Mouse (Mus musculus) kidney, postnatal 25 days (tissue): ENCODE results near the gene Cytip.
A peak's percentile ranks its signal among the peaks of the same experiment; 100 is the strongest.
"Not testable (repeated sequence)": the region's sequence is repeated elsewhere in the genome, so short reads cannot be mapped to it uniquely, and the experiment has no call there.

Source experiments
- DNase-seq, 2 experiments: peaks; one replicate each; pipeline ENCODE4 v3.0.0; 2021; ENCODE audit warnings: mixed read lengths in 2 of 2

Gene Cytip

DNA sequence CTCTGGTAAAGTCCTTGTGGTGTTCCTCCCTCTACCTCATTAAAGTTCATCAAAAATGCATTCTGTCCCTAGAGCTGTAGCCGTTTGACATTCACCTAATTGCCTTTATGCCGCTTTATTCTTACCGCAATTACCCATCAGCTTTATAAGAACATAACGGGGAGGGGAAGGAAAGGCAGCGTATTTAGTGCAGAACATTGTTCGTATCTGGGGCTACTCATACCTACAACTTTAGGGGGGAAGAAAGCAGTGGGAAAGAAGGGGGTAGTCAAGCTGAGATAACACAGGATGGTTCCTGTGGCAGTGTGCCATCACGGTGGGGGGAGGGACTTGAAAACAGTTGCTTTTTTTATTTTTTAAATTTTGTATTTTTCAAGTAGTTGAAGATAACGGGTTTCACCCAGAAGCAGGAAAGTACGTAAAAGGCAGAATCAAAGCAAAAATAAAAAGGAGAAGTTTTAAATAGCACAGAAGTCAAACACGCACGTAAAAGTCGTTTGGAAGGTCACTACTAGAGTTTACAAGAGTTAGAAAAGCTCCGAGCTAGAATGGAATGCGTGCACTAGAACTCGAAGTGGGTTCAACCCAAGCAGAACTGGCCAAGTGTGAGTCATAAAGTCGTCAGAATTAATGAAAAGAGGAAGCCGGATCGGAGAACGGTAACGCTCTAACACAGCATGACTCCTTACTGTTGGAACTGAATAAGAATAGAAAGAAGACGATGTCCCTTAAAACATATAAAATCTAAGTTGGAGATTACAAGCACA, 34.6 kb downstream of the Cytip start:
- peak in 1 of 2 experiments; percentile 48 for DNase-seq

DNA sequence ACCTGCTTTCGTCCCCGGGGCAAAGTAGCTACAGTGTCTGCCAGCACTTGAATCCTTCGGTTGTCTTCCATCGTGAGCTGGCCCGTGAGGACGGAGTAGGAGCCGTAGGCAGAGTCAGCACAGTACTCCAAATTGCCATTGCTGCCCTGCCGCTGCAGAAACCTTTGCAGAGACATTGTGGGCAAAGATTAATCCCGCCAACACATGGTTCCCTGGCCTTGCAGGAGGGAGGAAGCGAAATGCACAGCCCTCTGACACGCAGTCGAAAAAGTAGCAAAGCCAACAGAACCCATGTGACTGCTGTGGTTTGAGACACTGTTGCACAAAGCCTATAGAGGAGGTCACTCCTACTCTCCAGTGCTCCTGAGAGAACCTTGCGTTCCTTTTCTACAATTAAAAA, 35.5 kb downstream of the Cytip start:
- DNase-seq = peak in 1 of 2 experiments; percentile 51

DNA sequence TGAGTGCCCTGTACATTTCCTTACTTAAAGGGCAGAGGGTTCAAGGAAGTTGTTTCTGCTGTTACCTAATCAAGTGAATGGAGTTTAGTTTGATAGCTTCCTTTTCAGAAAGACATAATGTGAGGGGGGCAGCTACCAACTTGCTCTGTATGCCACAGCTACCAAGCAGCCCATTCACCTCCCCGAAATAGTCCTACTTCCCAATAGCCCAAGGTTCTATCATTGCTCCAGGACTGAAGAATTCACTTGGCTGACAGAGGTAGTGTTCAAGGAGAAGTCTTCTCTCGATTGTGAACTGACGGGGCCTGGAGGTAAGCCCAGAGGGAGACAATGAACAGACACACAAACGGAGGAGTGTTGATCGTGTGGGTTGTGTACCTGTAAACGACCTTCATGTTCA, 36.2 kb downstream of the Cytip start:
- no peak for DNase-seq

DNA sequence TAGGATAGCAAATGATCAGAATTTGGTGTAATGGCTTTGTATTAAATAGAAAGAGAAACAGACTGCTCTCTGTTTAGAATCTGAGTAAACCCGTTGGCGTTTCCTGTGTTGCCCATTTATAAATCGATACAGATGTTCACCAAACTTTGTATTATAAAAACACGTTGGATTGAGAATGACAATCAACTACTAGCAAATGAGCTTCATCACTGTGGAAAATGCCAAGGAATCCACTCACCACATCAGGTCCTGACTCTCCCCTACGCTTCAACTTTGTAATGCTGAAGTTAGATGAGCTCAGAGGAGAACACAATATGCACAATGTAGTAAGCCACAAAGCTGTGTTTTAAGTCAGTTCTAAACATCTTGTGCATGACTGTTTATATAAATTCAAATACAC, 36.8 kb downstream of the Cytip start:
- DNase-seq = no peak

DNA sequence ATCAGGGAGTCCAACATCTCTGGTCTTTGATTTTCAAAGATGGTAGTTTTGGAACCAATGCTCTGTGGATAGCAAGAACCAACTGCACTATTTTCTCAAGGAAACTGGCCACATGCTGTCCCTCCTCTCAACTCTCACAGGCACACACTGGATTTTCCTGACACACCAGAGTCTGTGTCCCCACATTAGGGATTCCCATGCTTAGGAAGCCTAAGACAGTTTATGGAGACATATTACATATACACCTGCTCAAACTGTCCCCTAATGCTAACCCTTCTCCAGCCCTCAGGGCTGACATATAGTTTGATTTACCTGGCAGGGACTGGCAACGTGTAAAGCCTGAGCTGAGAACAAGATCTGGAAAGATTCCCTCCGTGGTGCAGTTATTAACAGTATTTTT, 37.2 kb downstream of the Cytip start:
- DNase-seq = no peak

DNA sequence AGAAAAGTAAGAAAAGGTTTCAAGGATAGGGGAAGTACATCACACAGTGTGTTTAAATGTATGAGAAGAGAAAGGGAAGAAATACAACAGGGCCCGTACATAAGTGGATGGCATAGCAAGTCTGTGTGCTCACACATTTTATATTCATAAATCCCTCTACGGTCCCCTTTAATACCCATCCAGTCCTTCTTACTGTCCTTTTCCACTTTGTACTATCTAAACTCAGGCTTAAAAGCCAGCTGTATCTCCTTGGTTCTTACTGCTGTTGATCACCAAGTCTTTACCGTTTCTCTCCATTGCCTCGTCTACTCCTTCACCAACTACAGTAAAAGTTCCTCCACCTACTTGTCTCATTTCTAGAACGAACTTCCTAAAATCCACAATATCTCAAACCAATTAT, 37.9 kb downstream of the Cytip start:
- no peak for DNase-seq

DNA sequence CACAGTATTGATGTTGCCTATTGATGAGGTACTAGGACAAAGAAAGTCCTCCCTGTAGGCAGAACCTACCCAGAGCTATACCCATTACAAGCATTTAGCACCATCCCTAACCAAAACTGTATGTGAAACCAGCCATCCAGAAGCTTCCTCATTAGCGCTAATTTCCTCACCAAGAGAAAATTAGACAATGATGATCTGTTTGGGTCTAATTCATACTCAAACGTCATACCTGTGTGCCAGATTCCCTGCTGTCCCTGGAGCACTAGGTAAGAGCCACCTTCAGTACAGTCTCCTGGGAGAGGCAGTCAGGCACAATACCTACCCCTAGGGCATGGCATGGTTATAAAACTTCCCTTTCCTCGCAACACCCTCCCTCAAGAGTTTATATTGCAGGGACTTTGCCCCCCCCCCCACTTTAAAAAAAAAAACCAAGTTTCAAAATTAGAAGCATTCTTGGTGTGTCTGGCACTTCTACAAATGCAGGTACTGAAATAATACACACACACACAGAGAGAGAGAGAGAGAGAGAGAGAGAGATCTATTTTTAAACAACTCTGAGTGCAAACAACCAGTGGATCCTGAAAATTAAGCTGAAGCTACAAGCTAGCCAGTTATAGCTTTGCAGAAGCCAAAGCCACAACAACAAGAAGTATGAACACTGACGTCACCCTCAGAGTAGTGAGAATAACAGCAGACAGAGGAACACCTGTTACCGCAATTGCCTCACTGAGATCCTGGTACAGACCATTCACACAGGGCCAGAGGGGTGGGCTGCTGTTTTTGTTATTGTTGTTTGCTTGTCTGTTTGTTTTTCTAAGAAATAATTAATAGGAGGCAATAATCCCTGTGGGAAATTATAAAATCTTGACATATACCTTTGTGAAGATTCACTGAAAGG, 38.6 kb downstream of the Cytip start:
- DNase-seq = peak in 1 of 2 experiments; percentile 46

DNA sequence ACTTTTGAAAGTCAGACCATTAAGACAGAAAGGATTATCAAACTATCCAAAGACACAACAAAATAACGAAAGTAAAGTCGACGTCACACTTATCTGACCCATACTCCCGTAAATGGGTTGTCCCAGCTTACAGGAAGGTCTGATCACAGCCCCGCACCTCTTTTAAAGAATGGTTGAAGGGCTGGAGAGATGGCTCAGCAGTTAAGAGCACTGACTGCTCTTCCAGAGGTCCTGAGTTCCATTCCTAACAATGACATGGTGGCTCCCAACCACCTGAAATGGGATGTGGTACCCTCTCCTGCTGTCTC, 39.3 kb downstream of the Cytip start:
- DNase-seq = no peak

DNA sequence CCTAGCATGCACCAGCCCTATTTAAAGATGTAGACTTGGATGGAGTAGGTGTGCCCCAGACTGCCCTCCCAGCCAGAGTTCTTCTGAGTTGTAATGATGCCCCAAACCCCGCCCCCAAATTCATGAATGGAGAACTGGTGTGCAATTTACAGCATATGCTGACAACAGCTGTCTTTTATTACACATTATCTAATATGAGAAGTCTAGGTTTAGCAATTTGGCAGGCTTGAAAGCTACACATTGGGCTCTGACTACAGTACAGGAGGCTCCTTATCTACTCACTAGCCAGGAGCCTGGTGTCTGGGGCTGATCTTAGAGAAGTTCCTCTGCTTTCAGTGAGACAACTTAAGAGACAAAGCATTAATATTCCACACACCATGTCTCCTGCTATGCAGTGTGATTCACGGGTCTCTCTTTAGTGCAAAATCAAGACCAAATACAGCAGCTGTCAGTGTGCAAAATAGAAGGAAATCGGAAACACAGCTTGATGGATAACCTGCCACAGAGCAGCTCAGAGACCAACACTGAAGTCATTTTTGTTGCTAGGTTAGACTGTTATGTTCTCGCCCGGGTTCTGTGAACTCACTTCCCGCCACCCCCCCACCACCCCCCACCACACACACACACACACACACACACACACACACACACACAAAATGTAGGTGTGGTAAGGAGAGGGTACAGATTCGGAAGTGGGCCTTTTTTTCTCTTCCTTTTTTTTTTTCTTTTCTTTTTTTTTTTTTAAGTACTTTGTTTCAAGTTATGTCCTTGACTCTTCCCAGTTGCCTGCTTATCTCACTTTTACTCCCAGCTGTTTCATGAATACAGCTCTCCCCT, 39.8 kb downstream of the Cytip start:
- peak in 1 of 2 experiments; percentile 25 for DNase-seq

DNA sequence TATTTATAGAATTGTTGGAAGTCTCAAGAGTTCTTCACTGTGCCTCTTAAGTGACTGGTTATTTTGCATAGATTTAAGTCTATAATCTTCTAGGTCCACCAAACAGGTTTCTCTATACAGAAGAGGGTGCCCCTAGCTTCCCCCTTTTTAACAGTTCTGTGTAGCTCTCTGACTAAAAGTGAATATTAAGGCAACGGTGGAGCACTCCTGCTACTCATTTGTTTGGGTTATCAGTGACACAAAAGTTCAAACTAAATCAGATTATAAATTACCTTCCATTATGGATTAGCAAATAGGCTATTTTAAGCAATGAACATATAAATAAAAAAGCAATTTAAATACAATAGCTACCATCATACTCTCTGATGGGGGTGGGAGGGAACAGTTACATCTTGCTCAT, 40.8 kb downstream of the Cytip start:
- DNase-seq = no peak

DNA sequence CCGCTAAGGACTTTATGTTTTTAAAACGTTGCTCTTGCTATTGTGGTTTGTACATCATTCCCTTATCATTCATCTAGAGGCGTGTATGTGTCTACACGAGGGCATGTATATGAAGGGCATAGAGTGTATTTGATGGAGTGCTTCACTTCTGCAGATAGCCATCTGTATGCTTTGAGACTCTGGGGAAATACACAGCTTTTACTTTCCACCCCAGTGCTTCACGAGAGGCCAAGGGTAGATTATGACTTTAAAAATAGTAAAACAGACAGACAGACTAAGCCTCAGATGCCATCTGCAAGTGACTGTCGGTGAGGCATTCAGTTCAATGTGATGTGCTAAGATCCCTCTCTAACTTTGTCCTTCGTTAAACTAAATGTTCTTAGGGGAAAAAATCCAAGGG, 41.6 kb downstream of the Cytip start:
- no peak for DNase-seq

DNA sequence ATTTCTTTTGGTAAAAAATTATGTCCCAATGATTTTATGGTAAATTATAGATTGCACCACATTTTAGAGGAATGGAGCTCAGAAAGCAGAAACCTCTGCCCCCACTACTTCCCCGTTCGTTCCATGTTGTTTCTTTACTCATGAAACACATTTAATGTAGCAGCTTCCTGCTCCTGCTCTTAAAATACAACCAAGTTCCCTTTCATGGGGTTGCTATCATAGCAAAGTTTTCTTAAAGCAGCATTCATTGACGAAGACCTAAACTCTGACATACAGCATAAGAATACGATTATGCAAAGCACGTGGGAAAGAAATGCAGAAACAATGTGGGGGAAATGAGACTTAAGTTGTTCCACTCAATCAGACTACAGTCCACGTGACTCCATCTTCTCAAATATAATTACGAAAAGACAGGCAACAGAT, 45.3 kb downstream of the Cytip start:
- DNase-seq = no peak

DNA sequence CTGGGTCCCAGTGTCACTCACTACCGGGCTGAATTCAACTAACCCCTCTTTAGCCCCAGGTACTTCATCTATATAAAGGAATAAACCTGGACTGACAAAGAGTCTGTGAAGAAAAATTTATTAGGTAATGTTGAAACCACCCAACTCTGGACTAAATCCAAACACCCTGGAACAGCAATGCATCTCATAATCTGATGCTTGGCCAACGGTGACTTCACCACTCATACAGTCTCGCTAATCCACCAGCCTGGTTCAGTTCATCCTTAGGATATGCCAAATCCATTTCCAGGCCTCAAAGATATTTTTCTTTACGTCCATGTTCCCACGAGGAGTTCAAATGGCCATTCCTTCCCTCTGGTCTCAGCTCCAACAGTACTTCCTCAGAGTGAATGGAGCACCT, 48.8 kb downstream of the Cytip start:
- DNase-seq = no peak

DNA sequence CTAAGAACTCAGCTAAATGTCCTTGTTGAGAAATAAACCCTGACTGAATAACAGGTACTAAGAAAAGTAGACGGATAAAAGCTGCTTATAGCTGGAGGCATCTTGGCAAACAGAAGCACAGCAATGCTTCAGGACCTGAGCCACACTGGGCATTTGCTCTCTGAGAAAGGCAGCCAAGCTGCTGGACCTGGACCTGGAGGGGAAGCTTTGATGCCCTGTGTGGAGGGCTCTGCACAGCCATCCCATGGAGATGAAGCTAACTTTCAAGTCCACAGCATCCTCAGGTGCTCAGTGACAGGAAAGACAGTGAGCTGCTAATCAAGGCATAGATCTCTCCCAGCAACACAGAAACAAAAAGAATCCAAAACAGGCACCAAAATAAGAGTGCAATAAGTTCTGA, 54.8 kb downstream of the Cytip start:
- no peak for DNase-seq

DNA sequence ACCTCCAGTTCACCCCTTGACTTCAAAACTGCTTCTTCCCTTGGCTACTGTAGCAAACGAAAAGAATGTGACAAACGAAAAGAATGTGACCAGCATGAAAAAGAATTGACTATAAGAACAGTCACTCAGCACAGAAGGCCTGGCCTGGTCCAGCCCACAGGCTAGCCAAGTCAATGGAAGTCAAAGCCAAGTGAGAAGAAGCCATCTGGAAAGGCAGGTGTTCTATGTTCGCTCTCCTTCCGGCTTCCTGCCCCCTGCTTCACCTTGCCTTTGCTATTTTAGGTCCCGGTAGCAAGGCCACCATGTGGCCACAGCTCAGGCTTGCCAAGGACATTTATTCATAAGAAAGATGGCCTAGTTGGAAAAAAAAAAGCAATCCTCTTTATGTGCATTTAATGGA, 56.7 kb downstream of the Cytip start:
- DNase-seq = no peak

DNA sequence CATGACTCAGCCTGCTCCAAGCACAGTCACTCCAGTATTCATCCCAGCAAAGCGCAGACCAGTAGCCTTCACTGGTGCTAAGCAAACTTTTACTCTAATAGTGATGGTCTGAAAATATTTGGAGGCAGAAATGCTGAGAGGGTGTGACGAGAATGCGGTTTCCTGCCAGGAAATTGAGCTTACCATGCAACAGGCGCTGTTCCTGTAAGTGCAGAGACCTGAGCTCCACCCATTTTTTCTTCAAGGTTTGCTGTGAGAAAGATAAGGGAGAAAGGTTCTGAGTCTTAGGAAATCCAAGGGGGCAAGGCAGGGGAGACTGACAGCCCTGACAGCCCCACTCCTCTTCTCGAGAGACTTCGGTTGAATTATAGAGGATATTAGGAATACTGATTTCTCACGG, 57.7 kb downstream of the Cytip start:
- no peak for DNase-seq

DNA sequence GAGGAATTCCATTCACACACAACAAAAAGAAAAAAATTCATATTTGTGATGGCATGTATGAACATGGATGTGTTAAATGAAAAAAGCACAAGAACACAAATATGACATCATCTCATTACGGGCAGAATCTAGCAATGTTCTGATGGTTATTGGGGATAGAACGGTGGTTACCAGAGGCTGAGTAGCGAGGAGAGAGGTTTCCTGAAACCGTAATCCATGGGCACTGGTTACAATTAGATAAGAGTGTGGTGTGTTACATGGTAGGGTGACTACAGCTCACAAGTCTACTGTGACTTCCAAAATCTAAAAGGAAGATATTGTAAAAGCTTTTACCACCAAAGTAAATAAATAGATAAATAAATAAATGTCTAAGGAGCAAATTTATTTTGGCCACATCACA, 58.8 kb downstream of the Cytip start:
- no peak for DNase-seq

DNA sequence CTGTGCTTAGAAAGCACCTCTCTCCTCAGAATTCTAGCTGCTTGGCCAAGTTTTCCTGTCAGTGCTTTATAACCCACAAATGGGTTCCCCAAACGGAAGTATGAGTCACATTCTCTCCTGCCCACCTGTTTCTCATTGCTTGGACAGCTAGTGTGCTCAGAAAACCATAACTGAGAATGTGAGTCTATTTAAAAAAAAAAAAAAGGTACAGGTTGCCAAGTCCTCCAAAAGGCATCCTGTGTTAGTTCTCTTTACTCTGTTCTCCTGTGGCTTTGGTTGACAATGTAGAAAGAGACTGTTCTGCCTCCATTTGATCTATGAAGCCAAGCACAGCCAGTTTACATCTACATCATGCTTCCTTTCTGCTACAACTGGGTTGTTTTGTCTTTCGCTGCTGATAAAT, 60.3 kb downstream of the Cytip start:
- DNase-seq = no peak

DNA sequence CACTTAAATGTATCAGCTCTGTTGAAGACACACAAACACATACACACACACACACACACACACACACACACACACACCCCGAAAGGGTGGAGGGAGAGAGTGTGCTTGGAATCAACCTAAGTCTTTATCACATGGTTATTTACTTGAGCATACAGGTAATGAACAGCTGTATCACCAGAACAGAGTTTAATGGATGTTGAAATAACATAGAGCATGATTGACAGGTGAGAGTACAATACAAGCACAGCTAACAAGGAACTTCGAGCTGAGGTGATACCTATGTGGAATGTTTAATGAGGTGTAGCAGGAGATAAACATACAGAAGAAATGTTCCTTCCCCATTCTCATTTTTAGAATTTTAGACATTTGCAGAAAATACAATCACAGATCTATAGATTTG, 62.7 kb downstream of the Cytip start:
- no peak for DNase-seq

DNA sequence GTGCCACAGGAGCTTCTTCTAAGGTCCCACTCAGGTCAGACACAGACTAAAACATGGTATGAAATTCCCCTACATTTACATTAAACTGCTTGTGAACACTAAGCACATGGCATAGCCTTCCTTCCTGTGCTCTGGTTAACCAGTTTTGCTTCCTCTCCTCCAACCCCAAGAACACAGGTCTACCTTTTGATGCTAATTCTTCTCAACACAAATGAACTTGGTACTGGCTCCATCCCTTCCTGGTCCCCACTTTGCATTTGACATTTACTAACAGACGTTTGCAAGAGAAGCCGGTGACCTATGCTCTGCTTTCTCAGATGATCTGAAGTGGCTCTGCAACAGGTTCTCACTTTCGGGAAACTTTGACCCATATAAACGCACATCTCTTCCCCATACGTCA, 65.4 kb downstream of the Cytip start:
- DNase-seq = no peak

DNA sequence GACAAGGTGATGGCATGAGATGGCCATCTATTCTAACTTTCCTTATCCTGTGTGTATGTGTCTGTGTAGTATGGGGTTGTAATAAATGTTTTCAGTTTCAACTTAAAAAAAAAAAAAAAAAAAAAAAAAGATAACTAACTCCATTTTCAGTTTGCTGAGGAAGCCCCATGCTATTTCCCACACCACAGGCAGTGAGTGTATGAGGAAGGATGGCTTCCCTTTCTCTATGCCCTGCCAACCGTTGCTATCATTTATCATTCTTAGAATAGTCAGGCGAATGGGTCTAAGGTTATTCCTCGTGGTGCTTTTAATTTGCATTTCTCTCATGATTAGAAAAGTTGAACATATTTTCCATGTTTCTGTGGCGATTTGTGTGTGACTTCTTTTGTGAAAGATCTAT, 84.2 kb downstream of the Cytip start:
- DNase-seq = no peak

DNA sequence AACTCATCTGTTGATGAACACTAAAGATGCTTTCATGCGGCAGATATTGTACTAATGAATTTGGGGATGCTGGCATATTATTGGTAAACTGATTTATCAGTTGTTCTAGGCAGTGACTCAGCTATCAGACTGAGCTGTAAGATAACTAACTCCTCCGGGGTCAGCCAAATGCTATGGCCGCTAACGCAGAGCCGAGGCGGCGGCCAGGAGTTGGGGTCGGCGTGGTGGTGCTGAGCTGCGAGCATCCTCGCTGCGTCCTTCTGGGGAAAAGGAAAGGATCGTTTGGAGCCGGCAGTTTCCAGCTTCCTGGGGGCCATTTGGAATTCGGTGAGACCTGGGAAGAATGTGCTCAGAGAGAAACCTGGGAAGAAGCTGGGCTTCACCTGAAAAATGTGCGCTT, 87.4 kb downstream of the Cytip start:
- DNase-seq = not testable (repeated sequence)

DNA sequence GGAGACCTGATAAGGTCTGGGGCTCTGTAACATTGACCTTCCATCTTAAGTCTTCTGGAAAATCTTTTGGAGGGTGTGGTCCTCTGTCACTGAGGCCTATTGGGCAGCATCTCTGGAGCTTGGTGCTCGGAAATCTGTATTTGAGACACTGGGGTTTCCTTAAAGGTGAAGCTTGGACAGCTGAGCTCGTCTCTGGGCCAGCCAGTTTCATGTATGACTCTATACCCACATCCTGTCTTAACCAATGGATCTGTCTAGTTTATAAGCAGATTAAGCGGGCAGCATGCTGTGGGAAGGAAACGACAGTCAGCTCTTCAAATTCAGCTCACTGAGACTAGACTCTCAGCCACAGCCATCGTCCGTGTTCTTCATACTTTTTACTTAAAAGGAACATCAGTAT, 88.3 kb downstream of the Cytip start:
- no peak for DNase-seq

DNA sequence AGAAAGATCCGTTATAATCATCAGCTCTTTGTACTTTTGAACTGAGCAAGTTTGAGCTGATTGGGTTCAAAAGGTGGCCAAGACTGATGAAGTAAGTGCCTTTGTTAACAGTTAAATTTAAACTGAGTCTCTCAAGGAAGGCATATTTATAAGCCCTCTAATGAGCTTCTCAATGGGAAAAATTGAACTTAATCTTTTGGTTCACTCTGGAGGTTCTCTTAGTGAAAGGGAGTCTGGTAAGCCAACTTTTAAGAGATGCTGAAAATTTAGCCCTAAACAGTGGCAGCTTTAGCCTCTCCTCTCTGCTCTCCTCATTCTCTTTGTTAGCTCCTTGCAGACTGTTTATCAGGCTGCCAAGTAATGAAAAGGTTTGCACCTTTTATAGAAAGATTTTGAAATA, 100.5 kb downstream of the Cytip start:
- DNase-seq = no peak
